Mouse (Mus musculus) urinary bladder, adult 18-20 months (tissue): ENCODE data around the gene Ang4.
"Not testable (repeated sequence)": the region's sequence is repeated elsewhere in the genome, so short reads cannot be mapped to it uniquely, and the experiment has no call there.

Source experiments
- DNase-seq, 2 experiments: peaks; one replicate each; pipeline ENCODE4 v3.0.0; 2022; ENCODE audit warnings: low spot score in 2 of 2, mixed read lengths in 2 of 2

Gene Ang4

DNA sequence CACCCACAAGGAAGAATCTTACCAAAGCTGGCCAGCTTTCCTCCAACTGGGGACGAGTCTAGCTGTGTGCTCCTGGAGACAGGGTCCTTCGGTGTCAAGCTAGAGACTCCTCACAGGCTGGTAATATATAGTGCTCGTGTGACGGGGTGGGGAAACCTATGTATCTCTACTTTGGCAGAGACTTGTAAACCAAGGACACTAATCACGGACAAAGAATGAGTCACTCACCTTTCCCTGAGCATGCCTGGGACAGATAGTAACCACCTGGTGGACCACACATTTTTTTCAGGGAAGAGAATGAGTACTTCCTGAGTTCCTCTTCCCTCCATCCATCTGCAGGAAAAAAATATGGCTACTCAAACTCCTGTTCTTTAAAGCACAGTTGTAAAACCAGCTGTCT, at the start of gene Ang4:
Gene Ang4, minus strand, starts transcription at position 101 of the 400 bp plus-strand sequence.
- no peak for DNase-seq

DNA sequence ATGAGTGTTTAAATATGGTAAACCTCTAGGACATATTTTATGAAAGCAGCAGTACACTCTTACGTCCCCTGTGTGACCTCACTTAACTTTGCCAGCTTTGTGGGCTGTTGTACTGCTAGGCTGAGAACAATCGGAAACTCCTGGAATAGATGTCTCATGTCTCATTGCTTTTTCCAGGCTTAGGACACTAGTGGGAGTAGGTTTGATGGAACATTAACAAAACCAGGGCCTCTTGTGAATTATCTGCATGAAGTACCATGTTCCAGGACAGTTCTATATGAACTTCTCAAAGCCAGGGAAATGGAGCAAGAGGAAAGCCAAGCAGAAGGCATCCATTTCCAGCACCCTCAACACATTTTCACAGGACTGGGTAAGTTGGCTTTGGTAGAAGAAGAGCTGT, 26.4 kb upstream of the Ang4 start, which contains the start of gene AY358078:
Gene AY358078, plus strand, starts transcription at position 301 of the 400 bp plus-strand sequence.
- no peak for DNase-seq

DNA sequence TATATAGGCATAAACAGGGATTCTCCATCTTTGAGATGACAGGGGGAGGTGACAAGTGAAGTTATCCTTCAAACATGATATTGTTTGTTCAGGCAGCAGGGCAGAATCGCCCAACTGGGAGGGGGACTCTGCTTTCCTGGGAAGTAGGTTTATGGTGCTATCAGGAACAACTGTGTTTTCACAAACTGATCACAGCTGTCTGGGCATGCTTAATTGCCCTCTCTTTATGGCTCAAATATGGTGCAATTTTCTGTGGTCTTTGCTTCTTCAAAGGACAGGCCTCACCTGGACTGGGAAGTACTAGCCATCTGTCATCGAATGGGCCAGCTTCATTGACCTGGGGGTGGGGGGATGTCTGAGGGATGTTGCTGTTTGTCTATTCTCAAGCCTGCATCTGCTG, 20.7 kb upstream of the Ang4 start:
- DNase-seq, result no peak

DNA sequence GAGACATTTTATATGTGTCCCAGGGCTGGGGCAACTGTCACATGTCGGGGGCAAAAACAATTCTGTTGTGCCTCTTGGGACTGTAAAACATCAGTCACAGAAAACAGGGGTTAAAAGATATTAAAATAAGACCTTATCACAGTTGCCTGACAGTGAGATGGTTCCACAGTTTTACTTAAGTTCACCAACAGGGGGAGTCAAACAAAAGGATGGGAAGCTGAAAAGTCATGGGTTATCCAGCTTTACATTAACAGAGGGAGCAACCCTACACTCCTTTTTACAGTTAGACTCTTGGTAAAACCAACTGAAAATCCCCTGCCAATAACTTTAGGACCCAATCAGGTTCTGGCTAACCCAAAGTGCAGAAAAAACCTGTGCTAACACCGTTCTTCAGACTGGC, 15.8 kb upstream of the Ang4 start:
- no peak for DNase-seq

DNA sequence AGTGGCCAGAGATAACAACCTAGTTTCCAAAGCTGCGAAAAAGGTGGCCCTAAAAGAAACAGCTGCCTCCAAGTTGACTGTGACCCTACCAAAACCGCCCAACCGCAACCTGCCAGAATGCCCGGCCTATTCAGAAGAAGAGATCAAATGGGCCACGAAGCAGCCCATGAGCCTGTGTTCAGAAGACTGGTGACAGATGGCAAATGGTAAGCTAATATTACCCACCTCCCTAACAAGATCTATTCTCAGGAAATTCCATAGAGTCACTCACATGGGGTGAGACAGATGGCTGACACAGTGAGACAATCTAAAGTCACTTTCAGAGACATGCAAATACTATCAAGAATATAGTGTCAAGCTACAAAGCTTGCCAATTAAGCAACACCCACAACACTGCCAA, 13.7 kb upstream of the Ang4 start:
- DNase-seq, result no peak

DNA sequence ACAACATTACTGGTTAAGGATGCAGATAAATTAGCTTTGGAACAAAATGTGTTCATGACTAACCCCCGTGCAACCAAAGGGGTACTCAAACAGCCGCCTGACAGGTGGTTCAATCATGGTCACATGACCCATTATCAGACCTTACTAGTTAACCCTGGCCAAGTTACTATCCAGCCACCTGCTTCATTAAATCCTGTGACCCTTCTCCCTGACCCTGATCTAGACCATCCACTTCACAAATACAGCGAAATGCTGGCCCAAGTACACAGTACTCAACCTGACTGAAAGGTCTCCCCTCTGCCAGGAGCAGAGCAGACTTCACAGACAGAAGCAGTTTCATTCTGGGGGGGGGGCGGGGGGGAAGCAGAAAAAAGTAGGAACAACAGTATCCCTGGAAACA, 12.9 kb upstream of the Ang4 start:
- DNase-seq, result no peak

DNA sequence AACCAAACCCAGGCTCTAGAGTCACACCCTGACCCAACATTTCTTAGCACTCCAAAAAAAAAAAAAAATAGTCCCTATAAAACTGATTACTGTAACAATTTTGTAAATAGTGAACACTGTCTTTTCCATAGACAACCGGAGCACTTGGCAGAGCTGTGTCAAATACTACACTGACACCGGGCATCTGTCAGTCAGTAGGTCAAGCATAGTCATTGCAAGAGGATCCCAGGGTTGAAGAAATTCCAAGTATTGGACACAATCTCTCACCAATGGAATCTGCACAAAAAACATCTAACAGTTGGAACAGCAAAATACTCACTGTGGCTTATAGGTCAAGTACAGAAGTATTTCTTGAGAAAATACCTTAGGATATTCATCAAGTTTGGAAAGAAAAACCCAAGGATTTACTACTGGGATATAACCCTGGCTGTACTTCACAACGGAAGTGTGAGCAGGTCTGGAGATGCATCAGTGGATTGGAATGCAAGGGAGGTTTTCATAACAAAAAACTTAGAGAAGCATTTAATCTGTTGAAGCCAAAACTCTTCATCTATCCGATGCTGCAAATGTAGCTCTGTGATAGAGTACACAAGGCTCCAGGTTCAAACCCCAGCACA, 5.6 kb upstream of the Ang4 start:
- DNase-seq, result no peak

DNA sequence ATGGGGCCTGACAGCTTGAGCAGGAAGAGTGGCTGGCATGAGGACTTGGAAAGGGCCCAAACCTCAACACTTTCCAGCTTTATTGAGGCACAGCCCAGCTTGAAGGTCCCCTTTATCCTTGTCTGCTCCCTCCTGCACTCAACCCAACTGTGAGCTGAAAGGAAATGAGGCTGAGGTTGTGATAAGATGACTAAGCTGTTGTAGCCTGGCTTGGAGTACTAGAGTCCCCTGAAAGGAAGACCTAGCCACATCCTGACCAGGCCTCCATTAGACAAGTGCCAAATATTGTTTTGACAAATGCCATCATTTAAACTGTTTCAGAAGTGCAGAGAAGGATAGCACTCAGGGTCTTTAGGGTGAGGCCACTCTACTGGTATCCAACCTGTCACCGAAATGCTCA, 4.4 kb upstream of the Ang4 start:
- no peak for DNase-seq

DNA sequence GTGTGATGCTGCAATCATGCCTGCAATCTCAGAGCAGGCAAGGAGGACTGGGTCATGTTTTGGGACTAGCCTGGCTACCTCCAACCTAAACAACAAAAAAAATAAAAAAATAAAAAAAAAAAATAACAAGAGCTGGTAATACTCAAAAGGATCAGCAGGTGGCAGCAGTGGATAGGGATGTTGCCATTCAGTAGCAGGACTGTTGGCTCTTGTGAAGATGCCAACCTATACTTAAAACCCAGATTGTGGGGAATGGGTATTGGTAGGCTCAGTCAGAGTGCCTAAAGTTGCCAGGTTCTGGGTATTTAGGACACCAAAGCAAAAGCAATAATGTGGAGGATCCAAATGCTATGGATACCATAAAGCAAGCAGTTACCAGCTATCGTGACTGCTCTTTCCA, 2.0 kb downstream of the Ang4 start:
- DNase-seq, result not testable (repeated sequence)

DNA sequence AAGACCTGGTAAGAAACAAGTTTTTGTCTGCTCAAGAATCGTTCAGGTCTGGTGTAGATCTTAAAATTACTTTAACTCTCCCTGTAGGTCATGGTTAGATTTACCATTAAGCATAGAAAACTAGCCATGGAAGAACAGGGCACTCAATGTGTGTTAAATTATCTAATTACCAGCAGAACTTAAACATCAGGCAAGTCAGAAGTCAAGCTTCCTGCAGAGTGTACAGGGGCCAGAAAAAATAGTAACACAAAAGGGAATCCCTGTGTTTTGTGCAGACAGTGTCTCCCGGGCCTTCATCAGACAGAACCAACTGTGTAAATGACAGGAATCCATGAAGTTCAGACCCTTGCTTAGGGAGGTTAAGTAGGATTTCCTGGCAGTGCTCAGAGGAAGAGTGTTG, 17.4 kb downstream of the Ang4 start:
- DNase-seq, result no peak

DNA sequence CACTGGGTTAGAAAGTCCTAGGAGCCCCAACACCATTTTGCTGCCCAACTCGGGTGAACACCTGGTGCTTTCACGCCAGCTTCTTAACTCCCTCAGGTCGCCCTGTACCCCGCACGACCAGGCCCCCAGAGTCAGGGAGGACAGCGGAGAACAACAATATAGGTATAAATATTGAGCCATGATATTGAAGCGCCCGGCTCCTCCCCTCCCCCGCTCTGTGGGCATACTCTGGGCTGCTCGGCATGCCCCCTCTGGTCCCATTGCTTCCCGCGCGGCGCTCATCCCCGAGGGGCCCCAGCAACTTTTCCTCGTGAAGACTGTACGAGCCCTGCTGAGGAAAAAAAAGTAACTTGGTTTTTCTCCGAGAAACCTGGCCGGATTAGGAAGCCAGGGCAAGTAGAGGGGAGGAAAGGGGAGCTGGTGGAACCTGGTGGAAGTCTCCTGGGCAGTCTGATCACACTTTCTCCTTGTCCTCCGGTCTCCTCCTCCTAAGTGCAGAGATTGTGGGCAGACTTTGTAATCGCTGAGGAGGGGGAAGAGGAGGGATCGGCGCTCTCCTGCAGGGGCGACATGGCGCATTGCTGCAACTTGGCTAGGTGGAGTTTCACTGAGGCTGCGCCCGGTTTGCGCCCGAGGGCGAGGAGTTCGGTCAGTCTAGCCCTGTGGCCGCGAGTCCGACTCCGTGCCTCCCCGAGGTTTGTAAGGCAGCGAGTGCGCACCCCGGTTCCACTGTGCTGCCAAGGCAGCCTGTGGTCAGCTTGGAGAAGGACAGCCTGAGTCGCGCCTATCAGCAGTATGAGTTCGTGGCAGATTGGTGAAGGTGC, 32.8 kb downstream of the Ang4 start:
- no peak for DNase-seq

DNA sequence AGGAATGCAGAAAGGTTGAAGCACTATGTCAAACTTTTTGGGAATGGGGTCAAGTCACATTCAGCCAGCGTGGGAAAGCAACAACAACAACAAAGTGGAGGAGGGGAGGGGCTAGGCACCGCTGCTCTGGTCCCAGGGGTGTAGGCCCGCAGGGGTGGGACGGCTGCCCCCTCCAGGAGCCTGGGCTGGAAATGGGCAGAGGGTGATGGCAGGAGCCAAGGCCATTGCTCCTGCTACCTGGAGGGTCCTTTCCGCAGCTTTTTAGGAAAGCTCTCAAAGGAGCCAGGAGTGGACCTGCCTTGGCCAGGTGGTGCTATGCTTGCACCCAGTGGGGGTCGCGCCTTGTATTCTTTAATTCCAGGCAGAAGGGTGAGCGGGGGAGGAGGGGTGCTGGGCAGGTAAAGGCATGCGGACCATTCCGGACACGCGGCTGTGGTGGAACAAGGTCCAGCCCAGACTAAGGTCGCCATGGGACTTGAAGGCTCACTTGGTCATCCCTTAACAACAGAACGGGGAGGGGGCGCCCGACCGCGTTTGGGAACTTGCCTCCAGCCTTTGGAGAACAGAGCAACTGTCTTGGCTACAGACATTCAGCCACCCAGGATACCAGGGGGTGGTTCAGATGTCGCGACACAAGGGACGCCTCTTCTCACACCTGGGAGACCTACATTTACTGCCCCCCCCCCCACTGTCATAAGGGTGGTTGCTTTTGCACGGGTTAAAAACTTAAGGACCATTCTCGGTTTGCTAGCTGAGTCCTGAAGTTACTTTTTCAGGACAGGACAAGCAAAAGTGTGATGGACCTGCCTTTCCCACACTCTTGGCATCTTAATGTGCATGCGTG, 34.0 kb downstream of the Ang4 start:
- DNase-seq, result no peak

DNA sequence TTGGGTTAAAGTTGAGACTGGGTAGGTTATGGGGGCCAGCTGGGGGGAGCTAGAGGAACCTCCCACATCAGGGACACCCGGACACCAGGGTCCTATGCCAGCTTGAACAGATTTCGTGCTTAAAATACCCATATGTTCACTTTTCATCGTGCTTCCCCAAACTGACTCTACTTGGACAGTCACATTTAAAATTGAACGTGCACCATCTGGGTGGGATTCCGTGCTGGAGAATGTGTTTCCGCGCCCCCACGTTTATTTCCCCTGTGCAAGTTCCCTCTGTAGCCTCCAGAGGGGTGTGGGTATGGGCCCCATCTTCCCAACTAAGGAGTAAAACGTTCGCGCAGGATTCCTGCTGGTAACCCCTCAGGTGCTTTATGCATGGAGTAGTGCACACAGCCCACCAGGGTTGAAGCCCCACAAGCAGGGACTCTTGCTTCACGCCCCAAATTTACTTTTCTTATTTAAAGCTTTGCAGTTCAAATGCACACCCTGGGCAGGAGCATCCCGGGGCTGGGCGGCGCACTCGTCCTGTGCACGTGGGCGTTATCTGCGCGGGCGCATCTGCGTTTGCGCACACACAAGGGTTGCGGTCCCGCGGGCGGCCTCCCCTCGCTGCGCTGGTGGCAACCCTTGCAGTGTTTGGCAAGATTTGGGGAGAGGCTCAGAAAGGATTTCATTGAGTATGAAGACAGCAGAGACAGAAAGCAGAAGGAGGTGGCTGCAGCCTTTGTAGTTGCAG, 34.8 kb downstream of the Ang4 start:
- DNase-seq, result no peak

DNA sequence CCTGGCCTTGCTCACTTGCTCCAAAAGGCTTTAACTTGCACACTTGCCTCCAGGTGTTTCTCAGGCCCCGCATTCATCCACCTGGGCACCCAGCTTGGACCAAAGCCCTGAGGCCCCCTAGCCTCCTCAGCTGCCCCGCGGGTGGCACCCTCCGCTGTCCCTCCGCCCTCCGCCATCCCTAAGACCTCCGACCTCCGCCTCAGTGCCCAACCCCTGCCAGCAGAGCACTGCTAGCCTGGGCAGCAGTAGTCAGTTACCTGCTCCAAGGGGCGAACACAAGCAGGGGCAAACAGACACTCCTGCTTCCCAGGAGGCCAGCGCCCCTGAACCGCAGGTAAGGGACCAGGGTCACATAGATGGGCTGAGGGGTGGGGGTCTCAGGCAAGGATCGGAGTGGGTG, 35.4 kb downstream of the Ang4 start:
- DNase-seq, result no peak

DNA sequence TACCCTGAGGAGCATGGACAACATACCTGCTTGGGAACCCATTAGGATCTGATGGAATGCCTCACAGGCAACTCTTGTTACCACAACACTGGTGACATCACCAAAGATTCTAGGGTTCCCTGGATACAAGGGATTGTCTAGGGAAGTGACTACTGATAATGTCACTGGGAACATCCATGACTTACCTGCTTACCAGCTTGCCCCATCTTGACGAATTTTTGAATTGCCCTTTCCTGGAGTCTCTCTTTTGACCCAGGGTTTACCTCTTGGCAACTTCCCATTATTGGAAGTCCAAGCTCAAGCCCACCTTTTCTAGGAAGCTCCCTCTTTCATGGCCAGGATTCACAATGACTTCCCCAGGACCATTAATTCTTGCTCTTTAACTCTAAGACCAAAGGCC, 56.3 kb downstream of the Ang4 start, which contains the start of gene Gm5800:
Gene Gm5800, minus strand, starts transcription at position 101 of the 400 bp plus-strand sequence.
- no peak for DNase-seq
